Mouse (Mus musculus) leukemia stem cell, adult 10-12 weeks (primary cell): ENCODE measurements around the gene Olfr1281. TPM values are rescaled to one million over a fixed set of nuclear protein-coding genes. Genes with fewer than 3 reads are reported as not detected.

Experiments
- polyA plus RNA-seq: library from polyadenylated mRNA; stranded (reverse); fragments of >175 nt; gene quantifications from 2 replicates; pipeline ENCODE4 v1.2.3, GENCODE M21; 2012; ENCODE audit warnings: low replicate concordance

The Olfr1281 gene
- not detected in 2 replicates for polyA plus RNA-seq

GRCm38 (mm10) chr2:111326220-111326619 lies at the start of gene Olfr1281:
TSS of gene Olfr1281 (plus strand) at chr2:111326520.

GRCm38 (mm10) chr2:111289836-111290235 lies 36.5 kb upstream of the Olfr1281 start, which contains the start of gene Olfr1278:
TSS of gene Olfr1278 (plus strand) at chr2:111290136.

GRCm38 (mm10) chr2:111300374-111300773 lies 25.9 kb upstream of the Olfr1281 start, which contains the start of gene Olfr1279:
TSS of gene Olfr1279 (plus strand) at chr2:111300635.

DNA sequence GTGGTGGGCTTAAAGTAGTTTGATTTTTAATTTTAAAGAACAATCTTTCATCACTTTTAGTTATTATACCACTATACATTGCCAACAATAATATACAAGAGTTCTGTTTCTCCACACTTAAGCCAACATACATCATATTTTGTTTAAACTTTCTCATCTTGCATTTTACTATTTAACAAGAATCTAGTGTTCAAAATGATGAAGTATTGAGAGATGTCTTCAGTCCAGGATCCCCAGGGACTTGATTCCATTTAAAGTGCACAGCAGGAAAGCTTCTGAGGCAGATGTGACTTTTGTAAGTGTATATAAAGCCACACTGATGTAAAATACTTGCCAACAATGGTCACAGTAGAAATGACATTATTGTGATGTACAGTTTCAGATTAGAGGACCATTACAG lies 12.6 kb upstream of the Olfr1281 start, which contains the start of gene Olfr1280:
Olfr1280 (plus strand) TSS at position 301 of the 400 bp plus-strand sequence.

DNA sequence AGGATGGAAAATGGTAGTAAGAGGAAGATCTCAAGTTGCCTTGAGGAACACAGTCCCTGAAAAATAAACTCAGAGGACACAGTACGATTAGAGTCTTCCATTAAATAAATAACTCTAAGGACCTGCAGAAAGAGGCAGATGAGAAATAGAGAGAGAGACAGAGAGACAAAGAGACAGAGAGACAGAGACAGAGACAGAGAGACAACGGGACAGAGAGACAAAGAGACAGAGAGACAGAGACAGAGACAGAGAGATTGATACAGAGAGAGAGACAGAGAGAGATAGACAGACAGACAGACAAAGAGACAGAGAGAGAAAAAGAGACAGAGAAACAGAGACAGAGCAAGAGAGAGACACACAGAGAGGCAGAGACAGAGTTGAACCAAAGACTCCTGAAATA lies 9.7 kb downstream of the Olfr1281 start, which contains the start of gene Olfr1282:
Olfr1282 (minus strand) TSS at position 101 of the 400 bp plus-strand sequence.

DNA sequence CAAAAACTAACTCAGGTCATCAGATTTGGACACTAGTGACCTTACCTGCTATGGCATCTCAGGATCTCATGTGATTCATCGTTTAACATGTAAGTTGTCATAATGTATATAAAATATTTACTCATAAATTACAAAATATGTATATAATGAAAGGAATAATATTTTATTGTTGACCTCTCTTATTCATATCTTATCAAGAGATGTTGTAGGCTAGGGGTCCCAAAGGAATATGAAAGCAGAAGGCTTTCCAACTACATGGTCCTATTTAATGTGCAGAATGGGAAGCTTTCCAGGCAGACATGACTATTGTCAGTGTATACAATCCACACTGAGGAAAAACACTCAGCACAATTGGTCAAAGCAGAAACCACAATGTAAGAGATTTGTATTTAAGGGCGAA lies 40.2 kb downstream of the Olfr1281 start, which contains the start of gene Olfr1283:
Olfr1283 (plus strand) TSS at position 301 of the 400 bp plus-strand sequence.

DNA sequence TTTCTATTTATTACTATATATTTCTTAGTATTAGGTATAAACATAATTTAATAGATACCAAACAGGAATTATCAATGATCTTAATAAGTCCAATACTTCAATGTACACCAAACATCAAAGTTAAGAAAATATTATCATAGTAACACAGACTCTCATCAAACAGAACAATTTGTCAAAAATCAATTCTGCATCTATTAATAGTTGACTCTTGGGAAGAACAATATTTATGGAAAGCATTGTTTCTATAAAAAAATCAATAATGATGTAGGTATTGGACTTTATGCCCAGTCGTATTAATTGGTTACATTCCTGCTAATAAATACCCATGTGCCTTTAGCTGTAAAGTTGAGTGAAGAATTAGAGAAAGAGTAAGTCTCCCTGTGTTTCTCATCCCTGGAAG lies 48.9 kb downstream of the Olfr1281 start, which contains the start of gene Olfr1284:
Olfr1284 (plus strand) TSS at position 301 of the 400 bp plus-strand sequence.

Other genes with a start within 250 kb of the Olfr1281 start
- not detected in 2 replicates for gene Gm13941, start 220.5 kb upstream of the Olfr1281 start, polyA plus RNA-seq
- not detected in 2 replicates for gene Gm15130, start 173.6 kb upstream of the Olfr1281 start, polyA plus RNA-seq
- not detected in 2 replicates for gene 4930430A15Rik, start 96.9 kb upstream of the Olfr1281 start, polyA plus RNA-seq
- gene Olfr1275, start 91.2 kb upstream of the Olfr1281 start, polyA plus RNA-seq: not detected in 2 replicates
- 0.03 TPM in 1 of 2 replicates, not detected in the other for gene Olfr1276, start 72.0 kb upstream of the Olfr1281 start, polyA plus RNA-seq
- not detected in 2 replicates for gene Olfr1277, start 52.4 kb upstream of the Olfr1281 start, polyA plus RNA-seq
- gene Olfr1278, start 36.4 kb upstream of the Olfr1281 start, polyA plus RNA-seq: not detected in 2 replicates
- not detected in 2 replicates for gene Olfr1279, start 25.9 kb upstream of the Olfr1281 start, polyA plus RNA-seq
- gene Olfr1280, start 12.5 kb upstream of the Olfr1281 start, polyA plus RNA-seq: not detected in 2 replicates
- gene Olfr1282, start 9.6 kb downstream of the Olfr1281 start, polyA plus RNA-seq: not detected in 2 replicates
- gene Olfr1283, start 40.3 kb downstream of the Olfr1281 start, polyA plus RNA-seq: not detected in 2 replicates
- not detected in 2 replicates for gene Olfr1284, start 49.0 kb downstream of the Olfr1281 start, polyA plus RNA-seq
- gene Olfr1286, start 96.6 kb downstream of the Olfr1281 start, polyA plus RNA-seq: not detected in 2 replicates
- not detected in 2 replicates for gene Olfr1287, start 122.6 kb downstream of the Olfr1281 start, polyA plus RNA-seq
- gene Olfr1288, start 147.6 kb downstream of the Olfr1281 start, polyA plus RNA-seq: not detected in 2 replicates
- gene Olfr1289, start 154.3 kb downstream of the Olfr1281 start, polyA plus RNA-seq: not detected in 2 replicates
- gene Olfr1290, start 167.3 kb downstream of the Olfr1281 start, polyA plus RNA-seq: not detected in 2 replicates
- gene Olfr1291-ps1, start 170.7 kb downstream of the Olfr1281 start, polyA plus RNA-seq: not detected in 2 replicates
- not detected in 2 replicates for gene Olfr1293-ps, start 198.7 kb downstream of the Olfr1281 start, polyA plus RNA-seq
- gene Olfr1294, start 213.8 kb downstream of the Olfr1281 start, polyA plus RNA-seq: not detected in 2 replicates
- gene Olfr1295, start 243.2 kb downstream of the Olfr1281 start, polyA plus RNA-seq: not detected in 2 replicates